Mouse (Mus musculus): ENCODE data around the gene Spert. TPM values are rescaled to one million over a fixed set of nuclear protein-coding genes. Genes with fewer than 3 reads are reported as not detected.
A peak's percentile ranks its signal among the peaks of the same experiment; 100 is the strongest.

Spert gene
- not detected in 2 replicates for polyA plus RNA-seq (2015; fragmentation: Nextera tagmentation; extraction: Ambion mirVana)

DNA sequence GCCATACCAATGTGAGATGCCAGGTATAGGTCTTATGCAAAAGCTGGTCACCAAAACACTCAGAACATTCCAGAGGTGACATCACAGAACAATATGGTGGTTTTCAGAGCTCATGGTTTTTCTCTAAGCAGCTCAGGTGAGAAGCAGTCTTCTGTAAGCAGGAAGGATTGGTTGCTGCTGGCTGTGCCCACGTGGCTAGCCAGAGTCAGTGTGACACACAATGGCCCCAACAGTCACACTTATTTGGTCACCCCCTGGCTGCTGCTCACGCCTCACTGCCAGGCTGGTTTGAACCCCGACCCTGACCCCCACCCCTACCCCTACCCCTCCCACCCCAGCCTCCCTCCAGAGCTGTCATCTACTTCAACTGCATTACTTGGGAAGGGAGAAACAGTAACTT is at the start of gene Spert:
Gene Spert (minus strand): TSS at position 139 of the 400 bp plus-strand sequence.
- no peak for ATAC-seq (replicated peaks)
- H3K27ac ChIP-seq, result no peak within 1 kb of the TSS
- no peaks in the 10 kb centered on the region for H3K4me1 ChIP-seq
- 65% methylated on average over 3 of the region's 3 CpGs for WGBS
- H3K4me3 ChIP-seq, result no peak within 1 kb of the TSS
- no peaks in the 10 kb centered on the region for H3K36me3 ChIP-seq (replicated peaks)
- no peak within 1 kb of the TSS for H3K4me2 ChIP-seq
- H3K9me3 ChIP-seq, result no peaks in the 10 kb centered on the region
- H3K9ac ChIP-seq, result no peak within 1 kb of the TSS
- H3K27me3 ChIP-seq (replicated peaks), result no peaks in the 10 kb centered on the region

DNA sequence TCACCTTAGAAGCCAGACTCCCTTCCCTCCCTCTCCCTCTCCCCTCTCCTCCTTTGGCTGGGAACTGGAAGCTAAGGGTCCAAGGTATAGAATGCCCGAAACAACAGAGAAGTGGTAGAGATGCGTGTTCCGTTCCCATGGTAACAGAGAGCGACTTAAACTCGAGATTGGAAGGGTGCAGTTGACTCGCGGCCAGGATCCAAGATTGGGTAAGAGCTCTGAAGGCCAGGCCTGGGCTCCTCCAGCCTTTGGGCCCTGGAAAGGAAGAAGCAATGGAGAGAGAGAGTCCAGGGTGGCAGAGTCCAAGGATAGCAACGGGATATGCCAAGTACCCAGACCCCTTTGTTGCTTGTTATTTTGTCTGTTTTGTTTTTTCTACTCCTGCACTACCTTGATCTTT is 49.2 kb upstream of the Spert start, which contains the start of gene Erich6b:
Gene Erich6b (plus strand): TSS at position 180 of the 400 bp plus-strand sequence.
- H3K4me3 ChIP-seq, result no peak within 1 kb of the TSS
- no peaks in the 10 kb centered on the region for H3K27me3 ChIP-seq (replicated peaks)
- no peaks in the 10 kb centered on the region for H3K9me3 ChIP-seq
- WGBS, result 71% methylated on average over 8 of the region's 8 CpGs
- H3K4me2 ChIP-seq, result no peak within 1 kb of the TSS
- no peaks in the 10 kb centered on the region for H3K36me3 ChIP-seq (replicated peaks)
- H3K27ac ChIP-seq, result no peak within 1 kb of the TSS
- no peak for ATAC-seq (replicated peaks)
- peaks cover 3% of the 10 kb centered on the region for H3K4me1 ChIP-seq
- no peak within 1 kb of the TSS for H3K9ac ChIP-seq

DNA sequence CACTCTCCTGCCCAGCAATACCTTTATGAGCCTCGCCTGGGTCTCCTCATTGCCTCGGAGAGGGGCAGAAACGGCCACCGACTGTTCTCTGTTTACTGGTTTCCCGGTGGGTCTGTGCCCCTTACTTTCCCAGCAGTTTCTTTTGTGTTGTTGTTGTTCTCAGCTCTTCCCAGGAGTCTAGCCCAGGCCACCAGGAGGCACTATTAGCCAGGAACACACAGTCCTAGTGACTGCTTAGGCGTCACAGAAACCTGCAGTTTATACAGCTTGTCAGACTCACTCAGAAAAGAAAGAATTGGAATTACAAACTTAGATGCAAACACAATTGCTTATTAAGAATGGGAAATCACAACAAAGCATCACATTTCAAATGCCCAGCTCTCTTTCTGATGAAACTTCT is 48.5 kb upstream of the Spert start:
- H3K27me3 ChIP-seq (replicated peaks), result no peaks in the 10 kb centered on the region
- H3K4me1 ChIP-seq, result no peaks in the 10 kb centered on the region
- no peak overlapping the region for H3K4me2 ChIP-seq
- no peaks in the 10 kb centered on the region for H3K9me3 ChIP-seq
- H3K27ac ChIP-seq, result no peak overlapping the region
- no peak overlapping the region for H3K9ac ChIP-seq
- no peak for ATAC-seq (replicated peaks)
- 58% methylated on average over 6 of the region's 6 CpGs for WGBS
- no peaks in the 10 kb centered on the region for H3K36me3 ChIP-seq (replicated peaks)
- H3K4me3 ChIP-seq, result no peak overlapping the region

GRCm38 (mm10) chr14:75640846-75641245 is 47.9 kb upstream of the Spert start:
- H3K4me3 ChIP-seq, result no peak overlapping the region
- H3K27me3 ChIP-seq (replicated peaks), result no peaks in the 10 kb centered on the region
- 88% methylated on average over 2 of the region's 2 CpGs for WGBS

DNA sequence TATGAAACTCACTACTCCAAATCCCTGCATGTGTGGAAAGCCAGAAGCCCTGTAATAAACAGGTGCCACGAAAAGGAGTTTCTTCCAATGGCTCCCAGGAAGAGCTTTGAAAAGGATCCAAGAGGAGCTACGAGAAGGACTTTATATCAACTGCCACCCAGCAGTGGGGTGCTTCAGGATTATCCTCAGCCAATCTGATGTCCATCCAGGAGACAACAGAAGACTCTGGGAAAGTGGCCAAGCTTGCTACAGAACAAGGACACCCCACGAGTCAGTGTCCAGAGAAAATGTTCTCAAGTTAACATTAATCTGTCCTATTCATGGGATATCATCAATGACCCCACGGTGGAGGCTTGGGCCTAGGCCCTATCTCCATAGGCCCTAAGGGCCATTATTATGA is 44.7 kb upstream of the Spert start:
- Histone ChIP-seq H3K27me3 (replicated peaks) (no peaks in the 10 kb centered on the region), H3K27ac (no peak overlapping the region), H3K36me3 (replicated peaks) (no peaks in the 10 kb centered on the region), H3K9ac (no peak overlapping the region), H3K9me3 (no peaks in the 10 kb centered on the region), H3K4me3 (no peak overlapping the region), H3K4me1 (no peaks in the 10 kb centered on the region), H3K4me2 (no peak overlapping the region)
- ATAC-seq (replicated peaks), result no peak
- 70% methylated on average over 4 of the region's 4 CpGs for WGBS

More at GRCm38 (mm10) chr14:75640846-75641245, 47.9 kb upstream of the Spert start:
- no peak for ATAC-seq (replicated peaks)
- Histone ChIP-seq H3K27ac (no peak overlapping the region), H3K9ac (no peak overlapping the region), H3K4me1 (no peaks in the 10 kb centered on the region), H3K36me3 (replicated peaks) (no peaks in the 10 kb centered on the region), H3K9me3 (no peaks in the 10 kb centered on the region), H3K4me2 (no peak overlapping the region)

GRCm38 (mm10) chr14:75636107-75636506 is 43.2 kb upstream of the Spert start:
- H3K27ac ChIP-seq, result no peak overlapping the region
- H3K4me1 ChIP-seq, result no peaks in the 10 kb centered on the region
- H3K4me2 ChIP-seq, result no peak overlapping the region
- H3K36me3 ChIP-seq (replicated peaks), result no peaks in the 10 kb centered on the region
- WGBS, result 28% methylated on average over 7 of the region's 7 CpGs
- 0 out of 2 replicates have a peak, but pooled peaks have one; percentile 20 for ATAC-seq (replicated peaks)
- no peak overlapping the region for H3K4me3 ChIP-seq
- no peak overlapping the region for H3K9ac ChIP-seq
- no peaks in the 10 kb centered on the region for H3K27me3 ChIP-seq (replicated peaks)
- H3K9me3 ChIP-seq, result no peaks in the 10 kb centered on the region

DNA sequence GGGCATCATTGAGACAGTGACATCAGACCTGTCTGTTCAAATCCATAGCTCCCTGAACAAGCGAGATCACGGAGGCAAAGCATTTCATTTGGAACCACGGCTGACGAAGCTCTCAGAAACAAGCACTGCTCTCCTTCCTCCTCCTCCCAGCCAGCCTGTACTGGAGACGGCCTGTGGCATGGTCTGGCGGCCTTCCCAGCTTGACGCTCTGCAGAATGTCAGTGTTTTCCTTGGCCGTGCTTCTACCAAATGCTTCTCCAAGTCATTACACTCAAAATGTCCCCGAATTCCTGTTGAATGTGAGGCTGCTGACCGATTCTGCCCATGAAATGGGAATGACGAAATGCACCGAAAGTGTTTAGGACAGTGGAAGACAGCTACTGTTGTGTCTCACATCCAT is 42.4 kb upstream of the Spert start:
- Histone ChIP-seq H3K9ac (no peak overlapping the region), H3K4me3 (no peak overlapping the region), H3K4me2 (no peak overlapping the region), H3K27me3 (replicated peaks) (no peaks in the 10 kb centered on the region), H3K36me3 (replicated peaks) (no peaks in the 10 kb centered on the region), H3K27ac (no peak overlapping the region), H3K4me1 (no peaks in the 10 kb centered on the region), H3K9me3 (no peaks in the 10 kb centered on the region)
- WGBS, result 77% methylated on average over 12 of the region's 12 CpGs
- ATAC-seq (replicated peaks), result no peak

DNA sequence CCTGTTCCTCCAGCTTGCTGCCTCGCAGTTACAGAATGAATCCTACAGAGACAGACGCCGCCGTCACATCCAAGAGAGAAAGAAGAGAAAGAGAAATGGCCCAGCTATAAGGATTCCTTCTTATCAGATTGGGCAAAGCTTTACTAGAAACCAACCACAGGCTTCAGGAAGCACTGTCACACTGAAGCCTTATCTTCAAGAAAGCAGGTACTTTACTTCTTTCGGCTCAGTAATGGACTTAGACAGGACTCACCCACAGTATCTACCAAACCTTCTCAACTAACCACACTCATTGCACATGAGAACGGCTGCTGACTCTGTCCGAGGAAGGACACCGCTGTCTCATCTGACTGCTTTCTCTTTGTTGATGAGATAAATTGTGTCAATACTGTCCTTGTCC is 36.0 kb upstream of the Spert start:
- no peak overlapping the region for H3K4me3 ChIP-seq
- H3K27ac ChIP-seq, result no peak overlapping the region
- H3K9ac ChIP-seq, result no peak overlapping the region
- H3K36me3 ChIP-seq (replicated peaks), result no peaks in the 10 kb centered on the region
- no peak overlapping the region for H3K4me2 ChIP-seq
- H3K4me1 ChIP-seq, result no peaks in the 10 kb centered on the region
- ATAC-seq (replicated peaks), result no peak
- WGBS, result 88% methylated on average over 8 of the region's 8 CpGs
- no peaks in the 10 kb centered on the region for H3K9me3 ChIP-seq
- H3K27me3 ChIP-seq (replicated peaks), result no peaks in the 10 kb centered on the region

- 60% methylated on average over 7 of the region's 7 CpGs for WGBS
- Histone ChIP-seq H3K4me1 (peaks cover 6% of the 10 kb centered on the region; the same call in 1 of the 2 replicates), H3K4me3 (no peak overlapping the region), H3K9ac (no peak overlapping the region), H3K27me3 (replicated peaks) (no peaks in the 10 kb centered on the region), H3K4me2 (no peak overlapping the region), H3K36me3 (replicated peaks) (no peaks in the 10 kb centered on the region), H3K9me3 (no peaks in the 10 kb centered on the region), H3K27ac (no peak overlapping the region)
- no peak for ATAC-seq (replicated peaks)
Observed at GRCm38 (mm10) chr14:75622984-75623383, 30.1 kb upstream of the Spert start.

DNA sequence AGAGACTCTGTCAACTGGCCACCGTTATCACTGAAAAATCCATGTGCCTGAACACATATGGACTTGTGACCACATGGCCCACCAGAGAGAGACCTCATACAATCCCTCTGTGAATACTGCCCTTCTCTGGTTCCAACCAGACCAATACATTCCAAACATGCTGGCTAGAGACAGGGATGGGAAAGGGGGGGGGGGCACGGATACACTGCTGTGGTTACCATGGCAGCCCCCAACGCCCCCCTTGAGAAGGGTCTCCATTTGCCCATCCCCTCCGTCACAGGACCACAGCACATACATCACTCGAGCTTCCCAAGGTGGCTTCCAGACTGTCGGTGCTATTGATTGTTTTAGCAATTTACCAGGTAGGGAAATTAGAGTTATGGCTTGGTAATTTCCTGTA is 23.5 kb upstream of the Spert start:
- WGBS, result 79% methylated on average over 6 of the region's 6 CpGs
- no peaks in the 10 kb centered on the region for H3K27me3 ChIP-seq (replicated peaks)
- H3K9ac ChIP-seq, result no peak overlapping the region
- H3K9me3 ChIP-seq, result no peaks in the 10 kb centered on the region
- H3K4me3 ChIP-seq, result no peak overlapping the region
- no peaks in the 10 kb centered on the region for H3K36me3 ChIP-seq (replicated peaks)
- no peak overlapping the region for H3K27ac ChIP-seq
- peaks cover 6% of the 10 kb centered on the region; the same call in 1 of the 2 replicates for H3K4me1 ChIP-seq
- H3K4me2 ChIP-seq, result no peak overlapping the region
- ATAC-seq (replicated peaks), result no peak

GRCm38 (mm10) chr14:75609176-75609575 is 16.3 kb upstream of the Spert start:
- Histone ChIP-seq H3K27me3 (replicated peaks) (no peaks in the 10 kb centered on the region), H3K9ac (no peak overlapping the region), H3K27ac (no peak overlapping the region), H3K36me3 (replicated peaks) (no peaks in the 10 kb centered on the region), H3K9me3 (no peaks in the 10 kb centered on the region), H3K4me1 (no peaks in the 10 kb centered on the region), H3K4me2 (no peak overlapping the region), H3K4me3 (no peak overlapping the region)
- WGBS, result 91% methylated on average over 2 of the region's 2 CpGs
- ATAC-seq (replicated peaks), result no peak

- WGBS, result 87% methylated on average over 12 of the region's 12 CpGs
- H3K4me1 ChIP-seq, result no peaks in the 10 kb centered on the region
Observed at GRCm38 (mm10) chr14:75583870-75584269, 9.0 kb downstream of the Spert start.

GRCm38 (mm10) chr14:75579010-75579409 is 13.9 kb downstream of the Spert start:
- Histone ChIP-seq H3K27me3 (replicated peaks) (no peaks in the 10 kb centered on the region), H3K36me3 (replicated peaks) (no peaks in the 10 kb centered on the region), H3K4me3 (no peak overlapping the region), H3K9ac (no peak overlapping the region), H3K4me2 (no peak overlapping the region), H3K27ac (no peak overlapping the region), H3K9me3 (no peaks in the 10 kb centered on the region), H3K4me1 (no peaks in the 10 kb centered on the region)
- no peak for ATAC-seq (replicated peaks)
- 86% methylated on average over 6 of the region's 6 CpGs for WGBS

More at GRCm38 (mm10) chr14:75583870-75584269, 9.0 kb downstream of the Spert start:
- Histone ChIP-seq H3K9me3 (no peaks in the 10 kb centered on the region), H3K27me3 (replicated peaks) (no peaks in the 10 kb centered on the region), H3K9ac (no peak overlapping the region), H3K36me3 (replicated peaks) (no peaks in the 10 kb centered on the region), H3K27ac (no peak overlapping the region), H3K4me3 (no peak overlapping the region), H3K4me2 (no peak overlapping the region)
- no peak for ATAC-seq (replicated peaks)

Data from midbrain, embryonic 15.5 days (tissue).